Mouse (Mus musculus) heart, adult 8-10 months (tissue): ENCODE measurements around the gene Psg17. TPM values are rescaled to one million over a fixed set of nuclear protein-coding genes. Genes with fewer than 3 reads are reported as not detected.

Source experiments
- total RNA-seq, 4 experiments: library from RNA; stranded (reverse); gene quantifications; 2 replicates each; pipeline ENCODE4 v1.2.4; 2022

Psg17 gene
- total RNA-seq, 4 experiments from 2014 or later: not detected

Other genes with a start within 250 kb of the Psg17 start
- gene Psg23, start 205.1 kb downstream of the Psg17 start, total RNA-seq: not detected
- not detected for gene Psg21, start 164.9 kb downstream of the Psg17 start, total RNA-seq
- not detected for gene Psg20, start 135.4 kb downstream of the Psg17 start, total RNA-seq
- not detected for gene Psg22, start 103.5 kb downstream of the Psg17 start, total RNA-seq
- gene Psg19, start 23.1 kb downstream of the Psg17 start, total RNA-seq: not detected
- gene Mill2, start 18.4 kb upstream of the Psg17 start, total RNA-seq: 1 to 10 TPM; 5.7 to 7.5 (median 7.0) TPM
- gene Pglyrp1, start 49.7 kb upstream of the Psg17 start, total RNA-seq: 1 to 10 TPM; 1.1 to 6.7 (median 1.6) TPM
- 10 to 100 TPM in 1 of 4 experiments, 1 to 10 TPM in 3; 7.4 to 10.7 (median 8.9) TPM for gene Ccdc61, start 88.8 kb upstream of the Psg17 start, total RNA-seq
- gene Nova2, start 104.3 kb upstream of the Psg17 start, total RNA-seq: 1 to 10 TPM; 3.2 to 5.5 (median 5.1) TPM
- not detected for gene Nanos2, start 165.8 kb upstream of the Psg17 start, total RNA-seq
- 1 to 10 TPM; 3.6 to 4.3 (median 4.3) TPM for gene Mypop, start 169.6 kb upstream of the Psg17 start, total RNA-seq
- 10 to 100 TPM; 20.6 to 24.3 (median 22.9) TPM for gene Irf2bp1, start 182.4 kb upstream of the Psg17 start, total RNA-seq
- not detected for gene Foxa3, start 201.9 kb upstream of the Psg17 start, total RNA-seq
- gene Sympk, start 202.8 kb upstream of the Psg17 start, total RNA-seq: 10 to 100 TPM; 79.6 to 99.9 (median 98.8) TPM
- gene Rsph6a, start 233.1 kb upstream of the Psg17 start, total RNA-seq: not detected